Mouse (Mus musculus): Measurements from ENCODE around the gene Rbfox3.

DNA sequence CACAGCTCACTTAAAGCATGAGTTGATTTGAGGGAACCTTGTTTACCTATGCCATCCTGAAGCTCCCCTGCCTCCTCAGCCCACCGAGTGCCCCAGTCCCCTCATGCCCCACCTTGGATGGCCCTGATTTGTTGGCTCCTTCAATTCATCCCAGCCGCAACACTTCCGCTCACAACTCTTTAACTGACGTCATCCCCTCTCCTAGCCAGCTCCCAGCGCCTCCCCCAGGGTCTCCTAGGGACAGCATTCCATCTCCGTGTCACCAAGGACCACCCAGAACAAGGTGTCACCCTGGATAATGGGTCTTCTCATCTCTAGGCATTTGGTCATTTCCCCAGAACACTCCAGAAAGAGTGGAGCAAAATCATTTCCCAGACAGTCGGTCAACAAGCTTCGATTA is 188.2 kb downstream of the Rbfox3 start:
- TF ChIP-seq GATA1 (IDR thresholded peaks at IDR 0.05; ENCODE audit: borderline replicate concordance, low read length): no peak
- no peak for TF ChIP-seq POLR2AphosphoS5 (IDR thresholded peaks at IDR 0.05; ENCODE audit: insufficient replicate concordance, low read depth, low read length)
- no peak for TF ChIP-seq CTCF (IDR thresholded peaks at IDR 0.05; ENCODE audit: low read depth, low read length)

Measured in G1E (cell line).